Mouse (Mus musculus) midbrain, embryonic 12.5 days (tissue): ENCODE results near the gene Olfr1499. TPM values are rescaled to one million over a fixed set of nuclear protein-coding genes. Genes with fewer than 3 reads are reported as not detected.
"Not testable (repeated sequence)": the region's sequence is repeated elsewhere in the genome, so short reads cannot be mapped to it uniquely, and the experiment has no call there.

Experiments
- ATAC-seq: fragments of 200-750 bp; cut with Nextera tagmentation; 2 replicates; pipeline ENCODE4 v1.8.0; 2017; ENCODE audit warnings: low read depth, moderate TSS enrichment, moderate library complexity; ENCODE audit not compliant: low FRiP score
- H3K27ac ChIP-seq: fragments of 300-500 bp; sonication (generic); replicated peaks from 2 replicates; pipeline ENCODE4 v1.5.1; 2016; ENCODE audit warnings: mild to moderate bottlenecking
- H3K27me3 ChIP-seq: fragments of 300-500 bp; sonication (generic); 2 replicates; pipeline ENCODE4 v1.6.1; 2016; ENCODE audit warnings: mild to moderate bottlenecking
- H3K36me3 ChIP-seq: fragments of 300-500 bp; sonication (generic); 2 replicates; pipeline ENCODE4 v1.6.1; 2016
- H3K4me1 ChIP-seq: fragments of 300-500 bp; sonication (generic); 2 replicates; pipeline ENCODE4 v1.6.1; 2016
- H3K4me2 ChIP-seq: fragments of 300-500 bp; sonication (generic); replicated peaks from 2 replicates; pipeline ENCODE4 v1.6.1; 2016; ENCODE audit warnings: mild to moderate bottlenecking, moderate library complexity
- H3K4me3 ChIP-seq: fragments of 300-500 bp; sonication (generic); 2 replicates; pipeline ENCODE4 v1.5.1; 2016; ENCODE audit warnings: mild to moderate bottlenecking
- H3K9ac ChIP-seq: fragments of 300-500 bp; sonication (generic); replicated peaks from 2 replicates; pipeline ENCODE4 v1.6.1; 2016; ENCODE audit warnings: mild to moderate bottlenecking, moderate library complexity
- H3K9me3 ChIP-seq: fragments of 300-500 bp; sonication (generic); 2 replicates; pipeline ENCODE4 v1.6.1; 2016; ENCODE audit warnings: mild to moderate bottlenecking
- WGBS: fragments of 180-500 bp; shearing (Covaris S2); methylation state at CpG from one replicate; pipeline ENCODE4 v1.1.7; 2016; 5-methylcytosine and 5-hydroxymethylcytosine counted together
- polyA plus RNA-seq: library from polyadenylated mRNA; unstranded; fragments of >200 nt; fragmentation: Nextera tagmentation; extraction: Ambion mirVana; gene quantifications from 2 replicates; pipeline ENCODE4 v1.2.1, GENCODE M21; 2016

Olfr1499 gene
- polyA plus RNA-seq, result not detected in 2 replicates

GRCm38 (mm10) chr19:13819347-13819746 is at the start of gene Olfr1499:
Olfr1499 (minus strand) TSS chr19:13819447.
- no peaks in the 10 kb centered on the region for H3K4me1 ChIP-seq
- H3K27ac ChIP-seq, result no peak within 1 kb of the TSS
- no peaks in the 10 kb centered on the region for H3K9me3 ChIP-seq
- no peak for ATAC-seq
- no peak within 1 kb of the TSS for H3K9ac ChIP-seq
- no peak within 1 kb of the TSS for H3K4me2 ChIP-seq
- no peaks in the 10 kb centered on the region for H3K27me3 ChIP-seq
- no peaks in the 10 kb centered on the region for H3K36me3 ChIP-seq
- no peak within 1 kb of the TSS for H3K4me3 ChIP-seq

DNA sequence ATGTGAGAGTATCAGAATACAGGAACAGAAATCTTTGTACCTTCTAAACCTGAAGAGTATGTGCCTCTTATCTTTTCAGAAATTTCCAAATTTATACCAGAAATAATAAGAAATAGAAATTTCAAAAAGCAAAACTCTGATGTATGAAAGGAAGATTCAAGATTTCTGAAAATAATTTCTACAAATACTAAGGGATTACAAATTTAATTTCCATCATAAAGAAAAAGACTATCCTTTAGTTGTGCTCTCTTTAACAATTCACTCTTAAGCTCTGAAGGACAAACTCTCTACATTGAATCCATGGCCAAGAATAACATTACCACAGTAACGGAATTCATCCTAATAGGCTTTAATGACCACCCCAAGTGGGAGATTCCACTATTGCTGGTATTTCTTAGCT is 42.2 kb upstream of the Olfr1499 start, which contains the start of gene Olfr1502:
Gene Olfr1502 (plus strand): TSS at position 301 of the 400 bp plus-strand sequence.
- Histone ChIP-seq H3K36me3 (no peaks in the 10 kb centered on the region), H3K27me3 (no peaks in the 10 kb centered on the region), H3K9ac (no peak within 1 kb of the TSS), H3K4me3 (no peak within 1 kb of the TSS), H3K4me1 (no peaks in the 10 kb centered on the region), H3K9me3 (no peaks in the 10 kb centered on the region), H3K27ac (no peak within 1 kb of the TSS), H3K4me2 (no peak within 1 kb of the TSS)
- no peak for ATAC-seq
- WGBS, result 89% methylated on average over 1 of the region's 1 CpGs

GRCm38 (mm10) chr19:13850592-13850991 is 31.3 kb upstream of the Olfr1499 start, which contains the start of gene Olfr1501:
Olfr1501 (minus strand) TSS chr19:13850692.
- H3K27me3 ChIP-seq, H3K4me3 ChIP-seq, H3K4me2 ChIP-seq, H3K9ac ChIP-seq, H3K36me3 ChIP-seq, ATAC-seq, H3K4me1 ChIP-seq, H3K27ac ChIP-seq, H3K9me3 ChIP-seq: not testable (repeated sequence)

- H3K9ac ChIP-seq, result no peak within 1 kb of the TSS
- H3K4me1 ChIP-seq, result no peaks in the 10 kb centered on the region
- no peak within 1 kb of the TSS for H3K27ac ChIP-seq
- H3K27me3 ChIP-seq, result no peaks in the 10 kb centered on the region
- no peak for ATAC-seq
- no peak within 1 kb of the TSS for H3K4me3 ChIP-seq
- no peak within 1 kb of the TSS for H3K4me2 ChIP-seq
- H3K36me3 ChIP-seq, result no peaks in the 10 kb centered on the region
- H3K9me3 ChIP-seq, result no peaks in the 10 kb centered on the region
Observed at GRCm38 (mm10) chr19:13830388-13830787, 11.1 kb upstream of the Olfr1499 start, which contains the start of gene Olfr1500. Olfr1500 (minus strand) TSS chr19:13830488.

DNA sequence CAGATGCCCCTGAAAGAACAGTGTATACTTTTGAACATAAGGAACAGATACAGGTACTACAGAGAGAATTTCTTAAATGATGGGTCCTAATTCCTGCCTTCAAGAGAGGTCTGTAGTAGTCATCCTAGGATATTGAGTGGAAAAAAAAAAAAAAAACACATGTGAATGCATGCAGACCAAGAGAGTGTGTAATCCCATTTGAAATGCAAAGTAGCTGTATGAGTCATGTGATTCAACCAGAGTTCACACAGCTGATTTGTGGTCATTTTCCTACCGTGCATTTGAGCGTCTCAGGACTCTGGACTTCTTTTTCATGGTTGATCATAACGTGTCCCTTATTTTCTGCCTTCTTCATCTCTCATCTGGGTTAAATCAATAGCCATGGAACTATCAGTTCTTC is 9.2 kb upstream of the Olfr1499 start:
- Histone ChIP-seq H3K27ac (no peak overlapping the region), H3K4me1 (no peaks in the 10 kb centered on the region), H3K27me3 (no peaks in the 10 kb centered on the region), H3K36me3 (no peaks in the 10 kb centered on the region), H3K4me3 (no peak overlapping the region), H3K4me2 (no peak overlapping the region), H3K9me3 (no peaks in the 10 kb centered on the region), H3K9ac (no peak overlapping the region)
- 68% methylated on average over 3 of the region's 3 CpGs for WGBS
- ATAC-seq, result peak; percentile 54; the same call in 1 of the 2 replicates

- H3K4me2 ChIP-seq, result no peak overlapping the region
- no peak overlapping the region for H3K9ac ChIP-seq
- no peaks in the 10 kb centered on the region for H3K27me3 ChIP-seq
- ATAC-seq, result no peak
- 71% methylated on average over 5 of the region's 5 CpGs for WGBS
- no peaks in the 10 kb centered on the region for H3K36me3 ChIP-seq
- no peaks in the 10 kb centered on the region for H3K9me3 ChIP-seq
- H3K4me1 ChIP-seq, result no peaks in the 10 kb centered on the region
- no peak overlapping the region for H3K4me3 ChIP-seq
- H3K27ac ChIP-seq, result no peak overlapping the region
Observed at GRCm38 (mm10) chr19:13820847-13821246, 1.6 kb upstream of the Olfr1499 start.

- H3K4me2 ChIP-seq, result no peak overlapping the region
Observed at GRCm38 (mm10) chr19:13818827-13819226, 420 bp downstream of the Olfr1499 start.

DNA sequence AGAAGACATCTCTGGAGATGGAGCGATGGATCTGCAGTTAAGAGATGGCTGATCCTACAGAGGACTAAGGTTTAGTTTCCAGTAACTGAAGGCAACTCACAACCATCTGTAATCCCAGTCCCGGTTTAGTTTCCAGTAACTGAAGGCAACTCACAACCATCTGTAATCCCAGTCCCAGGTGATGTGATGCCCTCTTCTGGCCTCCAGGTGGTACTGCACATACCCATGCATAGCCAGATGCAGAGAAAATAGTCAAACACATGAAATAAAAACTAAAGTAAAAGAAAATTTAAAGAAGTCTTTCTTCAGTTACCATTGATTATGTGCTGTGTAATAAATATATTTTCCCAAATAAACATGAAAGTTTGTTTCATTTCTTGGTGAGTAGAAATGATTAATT is 6.4 kb downstream of the Olfr1499 start:
- Histone ChIP-seq H3K9ac (no peak overlapping the region), H3K27me3 (no peaks in the 10 kb centered on the region), H3K27ac (no peak overlapping the region), H3K4me1 (no peaks in the 10 kb centered on the region), H3K36me3 (no peaks in the 10 kb centered on the region), H3K4me3 (no peak overlapping the region), H3K4me2 (no peak overlapping the region), H3K9me3 (no peaks in the 10 kb centered on the region)
- no peak for ATAC-seq
- 68% methylated on average over 2 of the region's 2 CpGs for WGBS

More at GRCm38 (mm10) chr19:13818827-13819226, 420 bp downstream of the Olfr1499 start:
- Histone ChIP-seq H3K27ac (no peak overlapping the region), H3K27me3 (no peaks in the 10 kb centered on the region), H3K4me3 (no peak overlapping the region), H3K4me1 (no peaks in the 10 kb centered on the region), H3K9ac (no peak overlapping the region), H3K9me3 (no peaks in the 10 kb centered on the region), H3K36me3 (no peaks in the 10 kb centered on the region)
- ATAC-seq, result no peak
- WGBS, result 30% methylated on average over 5 of the region's 5 CpGs

- WGBS, result 70% methylated on average over 1 of the region's 1 CpGs
- H3K36me3 ChIP-seq, H3K27ac ChIP-seq, H3K4me2 ChIP-seq, H3K4me3 ChIP-seq, H3K4me1 ChIP-seq, H3K9me3 ChIP-seq, H3K9ac ChIP-seq, ATAC-seq, H3K27me3 ChIP-seq: not testable (repeated sequence)
Observed at GRCm38 (mm10) chr19:13805486-13805885, 13.8 kb downstream of the Olfr1499 start.

DNA sequence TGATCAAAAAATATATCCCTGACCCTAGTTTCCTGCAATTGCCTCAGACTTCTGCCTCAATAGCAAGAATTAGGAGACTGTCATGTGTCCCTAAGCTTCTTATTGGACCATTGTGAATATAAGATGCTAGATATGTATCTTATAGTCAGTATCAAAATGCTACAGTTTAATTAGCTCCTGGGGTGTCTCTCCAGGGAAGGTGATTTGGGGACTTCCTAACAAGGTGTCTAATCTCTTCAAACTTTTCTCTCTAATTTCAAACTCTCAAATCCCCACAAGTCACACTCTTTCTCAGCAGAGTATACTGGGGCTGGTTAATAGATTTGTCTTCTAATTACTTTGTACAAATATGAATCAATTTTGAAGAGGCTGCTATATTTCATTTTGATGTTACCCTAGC is 21.1 kb downstream of the Olfr1499 start, which contains the start of gene Olfr1497:
Gene Olfr1497 (minus strand): TSS at position 101 of the 400 bp plus-strand sequence.
- ATAC-seq, result no peak
- Histone ChIP-seq H3K4me2 (no peak within 1 kb of the TSS), H3K27me3 (no peaks in the 10 kb centered on the region), H3K4me3 (no peak within 1 kb of the TSS), H3K27ac (no peak within 1 kb of the TSS), H3K36me3 (no peaks in the 10 kb centered on the region), H3K9me3 (no peaks in the 10 kb centered on the region), H3K9ac (no peak within 1 kb of the TSS), H3K4me1 (no peaks in the 10 kb centered on the region)

DNA sequence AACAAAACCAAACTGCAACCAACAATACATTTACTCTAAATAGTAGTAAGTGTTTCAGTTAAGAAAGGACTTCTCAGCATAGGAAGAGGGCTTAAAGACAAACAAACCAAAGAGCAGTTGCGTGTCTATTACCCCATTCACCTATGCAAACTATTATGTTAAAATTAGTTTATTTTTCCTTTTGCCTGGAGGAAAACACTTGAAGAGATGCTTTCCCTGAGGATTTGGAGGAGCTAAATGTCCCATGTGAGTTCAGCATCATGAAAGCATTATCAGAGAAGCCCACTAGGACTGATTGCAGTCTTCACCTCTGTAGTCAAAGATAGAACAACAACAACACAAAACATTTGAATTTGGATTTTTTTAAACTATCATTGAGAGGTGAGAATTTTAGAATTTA is 41.7 kb downstream of the Olfr1499 start, which contains the start of gene Olfr1496:
Gene Olfr1496 (plus strand): TSS at position 301 of the 400 bp plus-strand sequence.
- no peak for ATAC-seq
- H3K4me2 ChIP-seq, result no peak within 1 kb of the TSS
- H3K9ac ChIP-seq, result no peak within 1 kb of the TSS
- H3K4me3 ChIP-seq, result no peak within 1 kb of the TSS
- H3K27me3 ChIP-seq, result no peaks in the 10 kb centered on the region
- no peaks in the 10 kb centered on the region for H3K9me3 ChIP-seq
- WGBS, result 83% methylated on average over 1 of the region's 1 CpGs
- no peaks in the 10 kb centered on the region for H3K36me3 ChIP-seq
- no peaks in the 10 kb centered on the region for H3K4me1 ChIP-seq
- no peak within 1 kb of the TSS for H3K27ac ChIP-seq

DNA sequence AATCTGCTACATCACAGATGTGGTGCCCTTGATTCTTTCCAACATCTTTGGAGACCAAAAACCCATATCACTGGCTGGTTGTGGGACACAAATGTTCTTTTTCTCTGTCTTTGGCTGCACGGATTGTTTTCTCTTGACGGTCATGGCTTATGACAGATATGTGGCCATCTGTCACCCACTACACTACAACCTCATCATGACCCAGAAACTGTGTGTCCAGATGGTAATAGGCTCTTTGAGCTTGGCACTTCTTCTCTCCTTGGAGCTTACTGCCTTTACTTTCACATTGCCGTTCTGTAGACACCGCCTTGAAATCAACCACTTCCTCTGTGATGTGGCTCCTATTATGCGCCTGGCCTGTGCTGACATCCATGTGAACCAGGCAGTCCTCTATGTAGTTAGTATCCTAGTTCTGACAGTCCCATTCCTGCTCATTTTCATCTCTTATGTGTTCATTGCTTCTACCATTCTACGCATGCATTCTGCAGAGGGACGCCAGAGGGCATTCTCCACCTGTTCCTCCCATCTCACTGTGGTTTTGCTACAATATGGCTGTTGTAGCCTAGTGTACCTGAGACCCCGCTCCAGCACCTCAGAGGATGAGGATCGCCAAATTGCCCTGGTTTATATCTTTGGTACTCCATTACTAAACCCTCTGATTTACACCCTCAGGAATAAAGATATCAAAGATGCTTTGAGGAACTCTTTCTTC is 50.5 kb downstream of the Olfr1499 start:
- no peak overlapping the region for H3K4me3 ChIP-seq
- H3K4me2 ChIP-seq, result no peak overlapping the region
- no peaks in the 10 kb centered on the region for H3K36me3 ChIP-seq
- no peaks in the 10 kb centered on the region for H3K4me1 ChIP-seq
- 90% methylated on average over 9 of the region's 9 CpGs for WGBS
- H3K27me3 ChIP-seq, result no peaks in the 10 kb centered on the region
- no peak overlapping the region for H3K9ac ChIP-seq
- ATAC-seq, result no peak
- H3K9me3 ChIP-seq, result no peaks in the 10 kb centered on the region
- H3K27ac ChIP-seq, result no peak overlapping the region

GRCm38 (mm10) chr19:13764306-13764705 is 54.9 kb downstream of the Olfr1499 start, which contains the start of gene Olfr1495:
Olfr1495 (plus strand) TSS chr19:13764606.
- Histone ChIP-seq H3K9me3 (no peaks in the 10 kb centered on the region), H3K9ac (no peak within 1 kb of the TSS), H3K4me3 (no peak within 1 kb of the TSS), H3K4me1 (no peaks in the 10 kb centered on the region), H3K4me2 (no peak within 1 kb of the TSS), H3K27me3 (no peaks in the 10 kb centered on the region), H3K36me3 (no peaks in the 10 kb centered on the region), H3K27ac (no peak within 1 kb of the TSS)
- WGBS, result 80% methylated on average over 3 of the region's 3 CpGs
- no peak for ATAC-seq
